Mouse (Mus musculus): ENCODE measurements around the gene Clcn3. TPM values are rescaled to one million over a fixed set of nuclear protein-coding genes. Genes with fewer than 3 reads are reported as not detected.

Gene Clcn3
- 36.7 TPM for polyA plus RNA-seq (2017; shearing (Covaris generic))

GRCm38 (mm10) chr8:60982701-60983687 lies at the start of gene Clcn3:
Gene Clcn3, minus strand, starts transcription at chr8:60983300.

GRCm38 (mm10) chr8:60992910-60993638 lies 10.0 kb upstream of the Clcn3 start, which contains the start of gene Nek1:
Gene Nek1, plus strand, starts transcription at chr8:60993195.

GRCm38 (mm10) chr8:60889843-60890519 lies 93.1 kb downstream of the Clcn3 start, which contains the start of gene Hpf1:
Gene Hpf1, plus strand, starts transcription at chr8:60890418.

Other genes with a start within 250 kb of the Clcn3 start
- 85.2 TPM for gene Hpf1, start 92.9 kb downstream of the Clcn3 start, polyA plus RNA-seq (2017; shearing (Covaris generic))
- 10.5 TPM for gene Nek1, start 9.9 kb upstream of the Clcn3 start, polyA plus RNA-seq (2017; shearing (Covaris generic))
- gene Sh3rf1, start 240.6 kb upstream of the Clcn3 start, polyA plus RNA-seq (2017; shearing (Covaris generic)), result 10.1 TPM

All from CD4-positive, CD25-positive, alpha-beta regulatory T cell (primary cell).